Mouse (Mus musculus): ENCODE results near the gene Evpl. TPM values are rescaled to one million over a fixed set of nuclear protein-coding genes. Genes with fewer than 3 reads are reported as not detected.

Evpl gene
- polyA plus RNA-seq, 1 experiment = not detected

GRCm38 (mm10) chr11:116196336-116196735 is 41.5 kb downstream of the Evpl start:
- TF ChIP-seq CTCF (IDR thresholded peaks at IDR 0.05; ENCODE audit: insufficient read depth, low read depth, low read length) (no peak), POLR2A (IDR thresholded peaks at IDR 0.05; ENCODE audit: insufficient read depth, low read depth, low read length) (no peak)
- WGBS = 79% methylated on average over 3 of the region's 3 CpGs

GRCm38 (mm10) chr11:116195252-116195651 is 42.6 kb downstream of the Evpl start:
- H3K4me1 ChIP-seq (ENCODE audit: control insufficient read depth, insufficient read depth, low read length) = peaks cover 11% of the 10 kb centered on the region; the same call in 1 of the 2 replicates
- TF ChIP-seq CTCF (IDR thresholded peaks at IDR 0.05; ENCODE audit: insufficient read depth, low read depth, low read length) (no peak), POLR2A (IDR thresholded peaks at IDR 0.05; ENCODE audit: insufficient read depth, low read depth, low read length) (no peak)
- H3K27ac ChIP-seq (ENCODE audit: insufficient read depth, low read depth, low read length) = no peak overlapping the region
- 81% methylated on average over 5 of the region's 5 CpGs for WGBS
- H3K4me3 ChIP-seq (ENCODE audit: insufficient read depth, low read depth, low read length) = no peak overlapping the region

More at GRCm38 (mm10) chr11:116196336-116196735, 41.5 kb downstream of the Evpl start:
- H3K4me1 ChIP-seq (ENCODE audit: control insufficient read depth, insufficient read depth, low read length) = peaks cover 11% of the 10 kb centered on the region; the same call in 1 of the 2 replicates
- H3K27ac ChIP-seq (ENCODE audit: insufficient read depth, low read depth, low read length) = no peak overlapping the region
- no peak overlapping the region for H3K4me3 ChIP-seq (ENCODE audit: insufficient read depth, low read depth, low read length)

DNA sequence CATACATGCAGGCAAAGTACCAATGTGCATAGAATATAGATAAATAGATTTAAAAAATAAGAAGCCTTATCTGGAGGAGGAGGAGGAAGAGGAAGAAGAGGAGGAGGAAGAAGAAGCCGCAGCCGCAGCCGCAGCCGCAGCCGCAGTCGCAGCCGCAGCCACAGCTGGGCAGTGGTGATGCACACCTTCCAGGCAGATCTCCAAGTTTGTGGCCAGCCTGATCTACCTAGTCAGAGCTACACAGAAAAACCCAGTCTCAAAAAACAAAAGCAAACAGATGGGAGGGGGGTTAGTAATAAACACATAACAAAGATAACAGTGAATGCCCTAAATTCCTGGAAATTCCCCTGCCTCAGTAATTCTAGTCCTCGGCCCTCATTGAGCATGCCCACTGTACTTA is 43.3 kb downstream of the Evpl start:
- TF ChIP-seq CTCF (IDR thresholded peaks at IDR 0.05; ENCODE audit: insufficient read depth, low read depth, low read length) (no peak), POLR2A (IDR thresholded peaks at IDR 0.05; ENCODE audit: insufficient read depth, low read depth, low read length) (no peak)
- H3K27ac ChIP-seq (ENCODE audit: insufficient read depth, low read depth, low read length) = no peak overlapping the region
- H3K4me1 ChIP-seq (ENCODE audit: control insufficient read depth, insufficient read depth, low read length) = peaks cover 12% of the 10 kb centered on the region; the same call in 1 of the 2 replicates
- 87% methylated on average over 8 of the region's 8 CpGs for WGBS
- H3K4me3 ChIP-seq (ENCODE audit: insufficient read depth, low read depth, low read length) = no peak overlapping the region

- H3K4me3 ChIP-seq (ENCODE audit: insufficient read depth, low read depth, low read length) = no peak overlapping the region
- TF ChIP-seq POLR2A (IDR thresholded peaks at IDR 0.05; ENCODE audit: insufficient read depth, low read depth, low read length) (no peak), CTCF (IDR thresholded peaks at IDR 0.05; ENCODE audit: insufficient read depth, low read depth, low read length) (no peak)
- H3K27ac ChIP-seq (ENCODE audit: insufficient read depth, low read depth, low read length) = no peak overlapping the region
- 39% methylated on average over 11 of the region's 11 CpGs for WGBS
- peaks cover 12% of the 10 kb centered on the region; the same call in 1 of the 2 replicates for H3K4me1 ChIP-seq (ENCODE audit: control insufficient read depth, insufficient read depth, low read length)
Measured at GRCm38 (mm10) chr11:116187226-116187930, 50.5 kb downstream of the Evpl start.

DNA sequence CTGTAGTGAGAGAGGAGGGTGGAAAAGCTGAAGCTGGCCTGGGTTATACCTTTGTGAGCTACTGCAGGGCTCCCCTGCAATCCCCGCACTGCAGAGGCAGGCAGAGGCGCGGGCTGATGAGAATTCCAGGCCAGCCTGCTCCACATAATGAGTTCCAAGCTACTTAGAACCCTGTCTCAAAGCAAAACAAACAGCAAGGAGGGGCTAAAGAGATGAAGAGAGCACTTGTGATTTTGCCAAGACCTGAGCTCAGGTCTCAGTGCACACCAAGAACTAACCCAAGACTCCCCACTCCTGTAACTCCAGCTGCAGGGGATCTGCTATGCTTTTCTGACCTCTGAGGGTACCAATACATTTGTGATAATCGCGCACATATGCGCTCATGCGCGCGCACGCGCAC is 51.5 kb downstream of the Evpl start:
- H3K27ac ChIP-seq (ENCODE audit: insufficient read depth, low read depth, low read length) = peak overlapping the region; percentile 49; the same call in 1 of the 2 replicates
- peaks cover 12% of the 10 kb centered on the region; the same call in 1 of the 2 replicates for H3K4me1 ChIP-seq (ENCODE audit: control insufficient read depth, insufficient read depth, low read length)
- TF ChIP-seq POLR2A (IDR thresholded peaks at IDR 0.05; ENCODE audit: insufficient read depth, low read depth, low read length) = no peak
- no peak for TF ChIP-seq CTCF (IDR thresholded peaks at IDR 0.05; ENCODE audit: insufficient read depth, low read depth, low read length)
- 79% methylated on average over 11 of the region's 11 CpGs for WGBS
- no peak overlapping the region for H3K4me3 ChIP-seq (ENCODE audit: insufficient read depth, low read depth, low read length)

DNA sequence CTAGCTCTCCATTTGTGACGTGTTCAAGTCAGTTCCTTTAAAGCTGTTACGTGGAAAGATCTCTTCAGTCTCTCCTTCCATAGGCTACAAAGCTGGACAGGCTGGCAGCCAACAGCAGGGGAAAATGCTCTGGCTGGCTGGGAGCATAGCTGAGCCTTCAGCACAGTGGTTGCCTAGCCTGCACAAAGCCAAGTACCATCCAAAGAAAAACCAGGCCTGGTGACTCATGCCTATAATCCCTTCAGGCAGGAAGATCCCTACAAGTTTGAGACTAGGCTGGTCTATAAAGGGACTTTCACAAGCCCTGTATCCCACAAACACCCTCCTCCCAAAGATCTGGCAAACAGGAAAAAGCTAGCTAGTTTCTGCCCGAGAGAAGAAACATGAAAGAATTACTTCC is 52.0 kb downstream of the Evpl start:
- Histone ChIP-seq H3K4me3 (ENCODE audit: insufficient read depth, low read depth, low read length) (no peak overlapping the region), H3K4me1 (ENCODE audit: control insufficient read depth, insufficient read depth, low read length) (peaks cover 12% of the 10 kb centered on the region; the same call in 1 of the 2 replicates), H3K27ac (ENCODE audit: insufficient read depth, low read depth, low read length) (no peak overlapping the region)
- TF ChIP-seq POLR2A (IDR thresholded peaks at IDR 0.05; ENCODE audit: insufficient read depth, low read depth, low read length) (no peak), CTCF (IDR thresholded peaks at IDR 0.05; ENCODE audit: insufficient read depth, low read depth, low read length) (no peak)
- 56% methylated on average over 3 of the region's 3 CpGs for WGBS

GRCm38 (mm10) chr11:116178411-116179121 is 59.3 kb downstream of the Evpl start:
- 72% methylated on average over 20 of the region's 20 CpGs for WGBS
- TF ChIP-seq POLR2A (IDR thresholded peaks at IDR 0.05; ENCODE audit: insufficient read depth, low read depth, low read length) (no peak), CTCF (IDR thresholded peaks at IDR 0.05; ENCODE audit: insufficient read depth, low read depth, low read length) (no peak)
- H3K4me3 ChIP-seq (ENCODE audit: insufficient read depth, low read depth, low read length) = no peak overlapping the region
- H3K27ac ChIP-seq (ENCODE audit: insufficient read depth, low read depth, low read length) = no peak overlapping the region
- H3K4me1 ChIP-seq (ENCODE audit: control insufficient read depth, insufficient read depth, low read length) = no peaks in the 10 kb centered on the region

DNA sequence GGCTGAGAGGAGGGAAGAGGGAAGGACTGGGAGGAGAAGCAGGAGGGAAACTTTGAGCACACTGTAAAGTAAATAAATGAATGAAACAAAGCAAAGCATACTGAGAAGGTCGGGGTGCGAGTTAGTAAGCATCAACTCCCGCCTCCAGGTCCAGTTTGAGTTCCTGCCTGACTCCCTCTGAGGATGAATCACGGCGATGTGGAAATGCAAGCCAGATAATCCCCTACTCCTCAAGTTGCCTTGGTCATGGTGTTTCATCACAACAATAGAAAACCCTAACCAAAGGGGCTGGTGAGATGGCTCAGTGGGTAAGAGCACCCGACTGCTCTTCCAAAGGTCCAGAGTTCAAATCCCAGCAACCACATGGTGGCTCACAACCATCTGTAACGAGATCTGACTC is 61.9 kb downstream of the Evpl start:
- Histone ChIP-seq H3K4me1 (ENCODE audit: control insufficient read depth, insufficient read depth, low read length) (no peaks in the 10 kb centered on the region), H3K4me3 (ENCODE audit: insufficient read depth, low read depth, low read length) (no peak overlapping the region), H3K27ac (ENCODE audit: insufficient read depth, low read depth, low read length) (no peak overlapping the region)
- TF ChIP-seq POLR2A (IDR thresholded peaks at IDR 0.05; ENCODE audit: insufficient read depth, low read depth, low read length) (no peak), CTCF (IDR thresholded peaks at IDR 0.05; ENCODE audit: insufficient read depth, low read depth, low read length) (no peak)
- 51% methylated on average over 7 of the region's 7 CpGs for WGBS

Data from olfactory bulb, adult 2 months (tissue).